Mouse (Mus musculus) lung, embryonic 16.5 days (tissue): ENCODE data around the gene Slc25a31. TPM values are rescaled to one million over a fixed set of nuclear protein-coding genes. Genes with fewer than 3 reads are reported as not detected.

ENCODE experiments used
- ATAC-seq: fragments of 200-750 bp; cut with Nextera tagmentation; 2 replicates; pipeline ENCODE4 v1.8.0; 2017; ENCODE audit warnings: low read depth, mild to moderate bottlenecking, moderate library complexity
- H3K27ac ChIP-seq: fragments of 300-500 bp; sonication (generic); 2 replicates; pipeline ENCODE4 v1.5.1; 2014; ENCODE audit warnings: mild to moderate bottlenecking, control low read depth, low read length
- H3K27me3 ChIP-seq: fragments of 300-500 bp; sonication (generic); 2 replicates; pipeline ENCODE4 v1.6.1; 2014; ENCODE audit warnings: low read depth, low read length, mixed read lengths; ENCODE audit not compliant: control insufficient read depth, insufficient read depth
- H3K36me3 ChIP-seq: fragments of 300-500 bp; sonication (generic); 2 replicates; pipeline ENCODE4 v1.6.1; 2014; ENCODE audit warnings: low read length; ENCODE audit not compliant: control insufficient read depth, insufficient read depth
- H3K4me1 ChIP-seq: fragments of 300-500 bp; sonication (generic); replicated peaks from 2 replicates; pipeline ENCODE4 v1.6.1; 2014; ENCODE audit warnings: low read length, mixed read lengths; ENCODE audit not compliant: control insufficient read depth, insufficient read depth
- H3K4me2 ChIP-seq: fragments of 300-500 bp; sonication (generic); 2 replicates; pipeline ENCODE4 v1.6.1; 2014; ENCODE audit warnings: low read depth, low read length, control low read depth
- H3K4me3 ChIP-seq: fragments of 300-500 bp; sonication (generic); 2 replicates; pipeline ENCODE4 v1.5.1; 2014; ENCODE audit warnings: mild to moderate bottlenecking, low read length, control low read depth
- H3K9ac ChIP-seq: fragments of 300-500 bp; sonication (generic); 2 replicates; pipeline ENCODE4 v1.6.1; 2014; ENCODE audit warnings: low read length, control low read depth
- H3K9me3 ChIP-seq: fragments of 300-500 bp; sonication (generic); 2 replicates; pipeline ENCODE4 v1.6.1; 2016; ENCODE audit warnings: low read length; ENCODE audit not compliant: control insufficient read depth
- WGBS: fragments of 180-500 bp; shearing (Covaris S2); extraction: QIAGEN DNeasy Blood & Tissue Kit; methylation state at CpG from one replicate; pipeline ENCODE4 v1.1.7; 2014; 5-methylcytosine and 5-hydroxymethylcytosine counted together
- polyA plus RNA-seq: library from polyadenylated mRNA; unstranded; fragments of >200 nt; fragmentation: Nextera tagmentation; extraction: Ambion mirVana; gene quantifications from 2 replicates; pipeline ENCODE4 v1.2.1, GENCODE M21; 2015

The Slc25a31 gene
- polyA plus RNA-seq, 1 experiment from 2014 or later: 0.48 TPM

DNA sequence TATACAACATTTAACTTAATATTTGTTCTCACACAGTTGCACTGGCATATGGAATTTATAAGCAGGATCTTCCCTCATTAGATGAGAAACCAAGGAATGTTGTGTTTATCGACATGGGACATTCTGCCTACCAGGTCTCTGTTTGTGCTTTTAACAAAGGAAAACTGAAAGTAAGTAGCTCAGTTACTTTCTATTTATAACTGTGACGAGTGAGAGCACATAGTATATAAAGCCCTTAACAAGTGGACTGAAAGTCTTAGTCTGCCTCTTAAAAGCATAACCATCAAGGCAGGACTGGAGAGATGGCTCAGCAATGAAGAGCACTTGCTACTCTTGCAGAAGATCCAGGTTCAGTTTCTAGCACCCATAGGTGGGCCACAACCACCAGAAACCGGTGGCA is 52.1 kb downstream of the Slc25a31 start:
- Histone ChIP-seq H3K36me3 (no peaks in the 10 kb centered on the region), H3K4me3 (no peak overlapping the region), H3K4me1 (no peaks in the 10 kb centered on the region), H3K4me2 (no peak overlapping the region), H3K27me3 (no peaks in the 10 kb centered on the region), H3K27ac (no peak overlapping the region), H3K9ac (no peak overlapping the region), H3K9me3 (no peaks in the 10 kb centered on the region)
- WGBS: 85% methylated on average over 3 of the region's 3 CpGs
- ATAC-seq: no peak

DNA sequence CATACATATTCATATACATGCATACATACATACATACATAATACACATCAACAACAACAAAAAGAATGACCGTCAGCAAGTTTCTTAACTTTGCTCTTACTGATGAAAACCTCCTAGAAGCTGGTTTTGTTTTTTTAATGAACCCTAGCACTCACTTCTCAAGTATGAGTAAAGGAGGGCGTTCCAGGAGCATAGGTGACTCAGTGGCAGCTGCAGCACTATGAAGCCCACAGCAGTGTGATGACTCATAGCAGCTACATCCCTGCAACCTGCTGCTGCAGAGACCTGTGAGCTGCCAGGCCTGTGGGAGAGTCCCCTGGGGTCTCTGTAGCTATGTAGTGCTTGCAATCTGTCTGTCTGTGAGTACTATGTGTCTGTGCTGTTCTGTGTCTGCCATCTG is 52.7 kb downstream of the Slc25a31 start:
- 83% methylated on average over 2 of the region's 2 CpGs for WGBS
- H3K27me3 ChIP-seq: no peaks in the 10 kb centered on the region
- no peak overlapping the region for H3K4me3 ChIP-seq
- H3K27ac ChIP-seq: no peak overlapping the region
- no peaks in the 10 kb centered on the region for H3K4me1 ChIP-seq
- ATAC-seq: no peak
- H3K9me3 ChIP-seq: no peaks in the 10 kb centered on the region
- H3K9ac ChIP-seq: no peak overlapping the region
- H3K4me2 ChIP-seq: no peak overlapping the region
- H3K36me3 ChIP-seq: no peaks in the 10 kb centered on the region

Other genes starting within 250 kb of the Slc25a31 start
- gene Intu, start 177.6 kb upstream of the Slc25a31 start, polyA plus RNA-seq: 3.1 and 3.4 TPM in 2 replicates
- 22.7 and 24.2 TPM in 2 replicates for gene Hspa4l, start 35.6 kb downstream of the Slc25a31 start, polyA plus RNA-seq
- gene Plk4, start 91.2 kb downstream of the Slc25a31 start, polyA plus RNA-seq: 57.6 and 64.0 TPM in 2 replicates
- gene Mfsd8, start 138.0 kb downstream of the Slc25a31 start, polyA plus RNA-seq: 7.1 and 7.4 TPM in 2 replicates
- gene Abhd18, start 138.1 kb downstream of the Slc25a31 start, polyA plus RNA-seq: 7.2 and 8.6 TPM in 2 replicates
- gene 1700034I23Rik, start 193.7 kb downstream of the Slc25a31 start, polyA plus RNA-seq: 0.14 and 0.20 TPM in 2 replicates
- gene Larp1b, start 241.0 kb downstream of the Slc25a31 start, polyA plus RNA-seq: 3.1 and 4.5 TPM in 2 replicates